Mouse (Mus musculus): ENCODE results near the gene Tcf20.

- no peak for TF ChIP-seq POLR2A (IDR thresholded peaks at IDR 0.05; ENCODE audit: extremely low read depth, insufficient read depth, low read length)
- no peak for TF ChIP-seq CTCF (IDR thresholded peaks at IDR 0.05; ENCODE audit: extremely low read depth, insufficient read depth, low read length)
Measured at GRCm38 (mm10) chr15:82952292-82952705, 35.4 kb downstream of the Tcf20 start.
